Mouse (Mus musculus) stomach, embryonic 14.5 days (tissue): ENCODE data around the gene Samd5. TPM values are rescaled to one million over a fixed set of nuclear protein-coding genes. Genes with fewer than 3 reads are reported as not detected.

Experiments used
- ATAC-seq: fragments of 200-750 bp; cut with Nextera tagmentation; 2 replicates; pipeline ENCODE4 v1.8.0; 2017; ENCODE audit warnings: low read depth, moderate TSS enrichment; ENCODE audit not compliant: insufficient number of reproducible peaks, insufficient read depth, low FRiP score
- H3K27ac ChIP-seq: fragments of 300-500 bp; sonication (generic); 2 replicates; pipeline ENCODE4 v1.5.1; 2014; ENCODE audit warnings: mild to moderate bottlenecking, low read length, moderate library complexity, mixed read lengths
- H3K27me3 ChIP-seq: fragments of 300-500 bp; sonication (generic); 2 replicates; pipeline ENCODE4 v1.6.1; 2014; ENCODE audit warnings: low read length, control low read depth, mixed read lengths; ENCODE audit not compliant: control insufficient read depth, insufficient read depth
- H3K36me3 ChIP-seq: fragments of 300-500 bp; sonication (generic); 2 replicates; pipeline ENCODE4 v1.6.1; 2014; ENCODE audit warnings: mild to moderate bottlenecking, control low read depth, low read length, moderate library complexity, mixed read lengths; ENCODE audit not compliant: control insufficient read depth, insufficient read depth
- H3K4me1 ChIP-seq: fragments of 300-500 bp; sonication (generic); 2 replicates; pipeline ENCODE4 v1.6.1; 2014; ENCODE audit warnings: low read length, control low read depth, mixed read lengths; ENCODE audit not compliant: control insufficient read depth, insufficient read depth
- H3K4me2 ChIP-seq: fragments of 300-500 bp; sonication (generic); replicated peaks from 2 replicates; pipeline ENCODE4 v1.6.1; 2014; ENCODE audit warnings: low read depth, low read length, control low read depth
- H3K4me3 ChIP-seq: fragments of 300-500 bp; sonication (generic); 2 replicates; pipeline ENCODE4 v1.5.1; 2014; ENCODE audit warnings: low read depth, low read length, control low read depth
- H3K9ac ChIP-seq: fragments of 300-500 bp; sonication (generic); replicated peaks from 2 replicates; pipeline ENCODE4 v1.6.1; 2014; ENCODE audit warnings: low read depth, mild to moderate bottlenecking, control low read depth, low read length, moderate library complexity, mixed read lengths
- H3K9me3 ChIP-seq: fragments of 300-500 bp; sonication (generic); 2 replicates; pipeline ENCODE4 v1.6.1; 2016; ENCODE audit warnings: low read depth, low read length, control low read depth; ENCODE audit not compliant: control insufficient read depth
- WGBS: fragments of 180-500 bp; shearing (Covaris S2); extraction: QIAGEN DNeasy Blood & Tissue Kit; methylation state at CpG from one replicate; pipeline ENCODE4 v1.1.7; 2014; 5-methylcytosine and 5-hydroxymethylcytosine counted together
- polyA plus RNA-seq: library from polyadenylated mRNA; unstranded; fragments of >200 nt; fragmentation: Nextera tagmentation; extraction: Ambion mirVana; gene quantifications from 2 replicates; pipeline ENCODE4 v1.2.1, GENCODE M21; 2014

Samd5 gene
- polyA plus RNA-seq, 1 experiment from 2014 or later = 18.3 TPM

GRCm38 (mm10) chr10:9642077-9642476 is 32.9 kb downstream of the Samd5 start:
- H3K4me3 ChIP-seq = no peak overlapping the region
- no peak for ATAC-seq
- 92% methylated on average over 4 of the region's 4 CpGs for WGBS
- no peaks in the 10 kb centered on the region for H3K9me3 ChIP-seq
- H3K9ac ChIP-seq = no peak overlapping the region
- no peaks in the 10 kb centered on the region for H3K36me3 ChIP-seq
- H3K27ac ChIP-seq = no peak overlapping the region
- 0 out of 2 replicates have a peak, but pooled peaks cover 8% of the 10 kb centered on the region for H3K4me1 ChIP-seq
- no peak overlapping the region for H3K4me2 ChIP-seq
- no peaks in the 10 kb centered on the region for H3K27me3 ChIP-seq

- H3K9me3 ChIP-seq = no peaks in the 10 kb centered on the region
- no peak overlapping the region for H3K27ac ChIP-seq
- no peak overlapping the region for H3K9ac ChIP-seq
- H3K4me2 ChIP-seq = no peak overlapping the region
- H3K27me3 ChIP-seq = no peaks in the 10 kb centered on the region
- H3K36me3 ChIP-seq = no peaks in the 10 kb centered on the region
- ATAC-seq = no peak
- 43% methylated on average over 2 of the region's 2 CpGs for WGBS
- 0 out of 2 replicates have a peak, but pooled peaks cover 8% of the 10 kb centered on the region for H3K4me1 ChIP-seq
- no peak overlapping the region for H3K4me3 ChIP-seq
Observed at GRCm38 (mm10) chr10:9640678-9641077, 34.3 kb downstream of the Samd5 start.

GRCm38 (mm10) chr10:9640056-9640455 is 35.0 kb downstream of the Samd5 start:
- H3K27ac ChIP-seq = no peak overlapping the region
- H3K27me3 ChIP-seq = no peaks in the 10 kb centered on the region
- no peak overlapping the region for H3K4me2 ChIP-seq
- 76% methylated on average over 2 of the region's 2 CpGs for WGBS
- ATAC-seq = no peak
- H3K4me1 ChIP-seq = 0 out of 2 replicates have a peak, but pooled peaks cover 8% of the 10 kb centered on the region
- no peak overlapping the region for H3K4me3 ChIP-seq
- H3K9me3 ChIP-seq = no peaks in the 10 kb centered on the region
- H3K9ac ChIP-seq = no peak overlapping the region
- H3K36me3 ChIP-seq = no peaks in the 10 kb centered on the region

- no peaks in the 10 kb centered on the region for H3K36me3 ChIP-seq
- no peak overlapping the region for H3K27ac ChIP-seq
- 51% methylated on average over 1 of the region's 1 CpGs for WGBS
- ATAC-seq = no peak
- no peaks in the 10 kb centered on the region for H3K4me1 ChIP-seq
- no peaks in the 10 kb centered on the region for H3K9me3 ChIP-seq
- no peaks in the 10 kb centered on the region for H3K27me3 ChIP-seq
- no peak overlapping the region for H3K4me3 ChIP-seq
- H3K4me2 ChIP-seq = no peak overlapping the region
- H3K9ac ChIP-seq = no peak overlapping the region
Observed at GRCm38 (mm10) chr10:9625356-9625755, 49.7 kb downstream of the Samd5 start.

- H3K4me1 ChIP-seq = no peaks in the 10 kb centered on the region
- H3K4me2 ChIP-seq = no peak overlapping the region
- no peak overlapping the region for H3K4me3 ChIP-seq
- no peaks in the 10 kb centered on the region for H3K9me3 ChIP-seq
- no peaks in the 10 kb centered on the region for H3K36me3 ChIP-seq
- ATAC-seq = no peak
- H3K9ac ChIP-seq = no peak overlapping the region
- no peak overlapping the region for H3K27ac ChIP-seq
- H3K27me3 ChIP-seq = no peaks in the 10 kb centered on the region
- WGBS = 69% methylated on average over 3 of the region's 3 CpGs
Observed at GRCm38 (mm10) chr10:9621926-9622688, 52.9 kb downstream of the Samd5 start.

- H3K4me3 ChIP-seq = no peak overlapping the region
- H3K9me3 ChIP-seq = no peaks in the 10 kb centered on the region
- ATAC-seq = no peak
- H3K4me2 ChIP-seq = no peak overlapping the region
- no peaks in the 10 kb centered on the region for H3K27me3 ChIP-seq
- no peaks in the 10 kb centered on the region for H3K36me3 ChIP-seq
- WGBS = 33% methylated on average over 1 of the region's 1 CpGs
- H3K4me1 ChIP-seq = no peaks in the 10 kb centered on the region
- no peak overlapping the region for H3K9ac ChIP-seq
- H3K27ac ChIP-seq = no peak overlapping the region
Observed at GRCm38 (mm10) chr10:9621055-9621454, 54.0 kb downstream of the Samd5 start.

GRCm38 (mm10) chr10:9615009-9615408 is 60.0 kb downstream of the Samd5 start:
- Histone ChIP-seq H3K36me3 (no peaks in the 10 kb centered on the region), H3K9ac (no peak overlapping the region), H3K9me3 (no peaks in the 10 kb centered on the region), H3K27me3 (no peaks in the 10 kb centered on the region), H3K27ac (no peak overlapping the region; the same call in 1 of the 2 replicates), H3K4me2 (no peak overlapping the region), H3K4me1 (no peaks in the 10 kb centered on the region), H3K4me3 (no peak overlapping the region)
- ATAC-seq = no peak

- Histone ChIP-seq H3K4me1 (0 out of 2 replicates have a peak, but pooled peaks cover 8% of the 10 kb centered on the region), H3K9me3 (no peaks in the 10 kb centered on the region), H3K27ac (no peak overlapping the region), H3K4me2 (no peak overlapping the region), H3K36me3 (no peaks in the 10 kb centered on the region), H3K27me3 (no peaks in the 10 kb centered on the region), H3K9ac (no peak overlapping the region), H3K4me3 (no peak overlapping the region)
- 70% methylated on average over 4 of the region's 4 CpGs for WGBS
- no peak for ATAC-seq
Observed at GRCm38 (mm10) chr10:9608854-9609253, 66.2 kb downstream of the Samd5 start.

GRCm38 (mm10) chr10:9607155-9607554 is 67.9 kb downstream of the Samd5 start:
- no peak overlapping the region for H3K4me2 ChIP-seq
- H3K27me3 ChIP-seq = no peaks in the 10 kb centered on the region
- 0 out of 2 replicates have a peak, but pooled peaks cover 8% of the 10 kb centered on the region for H3K4me1 ChIP-seq
- H3K9me3 ChIP-seq = no peaks in the 10 kb centered on the region
- H3K9ac ChIP-seq = no peak overlapping the region
- ATAC-seq = no peak
- no peak overlapping the region for H3K4me3 ChIP-seq
- H3K27ac ChIP-seq = no peak overlapping the region
- WGBS = 72% methylated on average over 2 of the region's 2 CpGs
- no peaks in the 10 kb centered on the region for H3K36me3 ChIP-seq
